In genomic region chr1:186354072-186354471, GRCm38 (mm10) we compare ENCODE assay signal across 23 mouse cellular contexts.
DNase-seq lines count a peak whose midpoint lies in the region; ATAC-seq and TF ChIP-seq lines count a peak whose summit lies in the region.
"Had no signal": no experiment of that assay in that cellular context is flagged by ENCODE, and none has a peak within 500 bp of the region (broad histone marks: within the 10 kb centered on the region; RNA-seq: fewer than 3 reads in every experiment).

No protein-coding gene starts in this region.

- H3K9ac ChIP-seq in MEL (ENCODE audit: control insufficient read depth, low read depth, low read length, poor library complexity, severe bottlenecking), result no peak overlapping the region
- H3K9ac ChIP-seq: embryonic facial prominence, embryonic 12.5 days; forebrain, embryonic 12.5 days had no signal

- H3K9me3 ChIP-seq in megakaryocyte, embryonic 14.5 days, result peaks cover 32% of the 10 kb centered on the region
- no peaks in the 10 kb centered on the region for H3K9me3 ChIP-seq in MEL (replicated peaks; ENCODE audit: insufficient read depth, low read length)
- H3K9me3 ChIP-seq: embryonic facial prominence, embryonic 10.5 days; embryonic facial prominence, embryonic 12.5 days; forebrain, embryonic 10.5 days; forebrain, embryonic 12.5 days had no signal

- H3K4me1 ChIP-seq in megakaryocyte, embryonic 14.5 days, result no peaks in the 10 kb centered on the region
- H3K4me1 ChIP-seq in MEL (ENCODE audit: control insufficient read depth in 1 of 2, insufficient read depth in 2 of 2, low read length in 2 of 2), result no peaks in the 10 kb centered on the region
- H3K4me1 ChIP-seq in embryonic fibroblast, embryonic 13.5 days (ENCODE audit: control insufficient read depth, insufficient read depth, low read length), result peaks cover 3% of the 10 kb centered on the region; the same call in 1 of the 2 replicates
- H3K4me1 ChIP-seq: embryonic facial prominence, embryonic 12.5 days; forebrain, embryonic 10.5 days; forebrain, embryonic 12.5 days had no signal

- no peak for TF ChIP-seq RAD21 in MEL (IDR thresholded peaks at IDR 0.05; ENCODE audit: low read depth, low read length)

- TF ChIP-seq CTCF in MEL (IDR thresholded peaks at IDR 0.05 in 2 of 3, conservative IDR thresholded peaks at IDR 0.05 in 1 of 3; ENCODE audit: control insufficient read depth in 1 of 3, insufficient read depth in 1 of 3, low read depth in 2 of 3, low read length in 3 of 3, poor library complexity in 1 of 3, severe bottlenecking in 1 of 3), result no peak
- TF ChIP-seq CTCF in embryonic fibroblast, embryonic 13.5 days (IDR thresholded peaks at IDR 0.05; ENCODE audit: borderline replicate concordance, insufficient read depth, low read length), result no peak

- no peaks in the 10 kb centered on the region for H3K79me2 ChIP-seq in MEL (ENCODE audit: control insufficient read depth, insufficient read depth, low read length, poor library complexity)

- TF ChIP-seq POLR2A in MEL (IDR thresholded peaks at IDR 0.05; ENCODE audit: control insufficient read depth in 1 of 2, insufficient read depth in 1 of 2, low read depth in 1 of 2, low read length in 2 of 2, poor library complexity in 1 of 2), result no peak
- 0 out of 2 replicates have a peak, but pooled peaks have one; percentile 21 for TF ChIP-seq POLR2A in embryonic fibroblast, embryonic 13.5 days (IDR thresholded peaks at IDR 0.05; ENCODE audit: low read depth, low read length)

- no peaks in the 10 kb centered on the region for H3K36me3 ChIP-seq in megakaryocyte, embryonic 14.5 days (replicated peaks; ENCODE audit: low read length)
- no peaks in the 10 kb centered on the region for H3K36me3 ChIP-seq in MEL (ENCODE audit: control insufficient read depth in 1 of 2, insufficient read depth in 2 of 2, low read length in 2 of 2)
- H3K36me3 ChIP-seq: embryonic facial prominence, embryonic 10.5 days; embryonic facial prominence, embryonic 12.5 days; forebrain, embryonic 10.5 days; forebrain, embryonic 12.5 days had no signal

- no peak for ATAC-seq in megakaryocyte, adult 5-6 weeks (ENCODE audit: poor library complexity, severe bottlenecking)
- ATAC-seq: forebrain, embryonic 14.5 days; forebrain, embryonic 16.5 days; Patski had no signal

- peak overlapping the region; percentile 53 for H3K4me3 ChIP-seq in megakaryocyte, embryonic 14.5 days (replicated peaks)
- no peak overlapping the region for H3K4me3 ChIP-seq in MEL (ENCODE audit: control insufficient read depth in 1 of 2, insufficient read depth in 1 of 2, low read depth in 2 of 2, low read length in 2 of 2)
- no peak overlapping the region for H3K4me3 ChIP-seq in embryonic fibroblast, embryonic 13.5 days (ENCODE audit: insufficient read depth, low read length)
- H3K4me3 ChIP-seq: embryonic facial prominence, embryonic 10.5 days; embryonic facial prominence, embryonic 12.5 days; erythroblast, embryonic 14.5 days; forebrain, embryonic 10.5 days; forebrain, embryonic 12.5 days had no signal

- H3K27me3 ChIP-seq in megakaryocyte, embryonic 14.5 days (replicated peaks), result no peaks in the 10 kb centered on the region
- H3K27me3 ChIP-seq in MEL (ENCODE audit: control insufficient read depth in 1 of 2, insufficient read depth in 2 of 2, low read length in 2 of 2), result no peaks in the 10 kb centered on the region
- H3K27me3 ChIP-seq: embryonic facial prominence, embryonic 12.5 days; forebrain, embryonic 12.5 days; Patski had no signal

- no peak for TF ChIP-seq EP300 in MEL (IDR thresholded peaks at IDR 0.05; ENCODE audit: low read depth in 1 of 2, low read length in 2 of 2)

- DNase-seq in MEL (ENCODE audit: low read depth, low spot score), result no peak
- no peak for DNase-seq in embryo, embryonic 11 days
- DNase-seq in spleen, adult 18-20 months, result no peak
- DNase-seq: adrenal gland, adult 2 months; adrenal gland, postnatal 10 days; adrenal gland, postnatal 25 days; cerebellum, adult 11 months; cerebellum, adult 18-20 months; cerebellum, adult 8-10 months; cerebellum, adult 9-11 months; cerebellum, postnatal 14 days; cerebellum, postnatal 36 days had no signal

- H3K27ac ChIP-seq in MEL (ENCODE audit: control insufficient read depth, low read depth, low read length), result no peak overlapping the region
- no peak overlapping the region for H3K27ac ChIP-seq in embryonic fibroblast, embryonic 13.5 days (ENCODE audit: insufficient read depth, low read length)
- H3K27ac ChIP-seq: embryonic facial prominence, embryonic 10.5 days; embryonic facial prominence, embryonic 12.5 days; forebrain, embryonic 10.5 days; forebrain, embryonic 12.5 days had no signal

TF ChIP-seq in MEL, 35 proteins besides CTCF, POLR2A, EP300 and RAD21:
- TF ChIP-seq MYC (IDR thresholded peaks at IDR 0.05; ENCODE audit: low read depth, low read length), result no peak
- TF ChIP-seq CHD2 (IDR thresholded peaks at IDR 0.05; ENCODE audit: low read length), result no peak
- TF ChIP-seq POLR2AphosphoS5 (IDR thresholded peaks at IDR 0.05; ENCODE audit: borderline replicate concordance, low read depth, low read length), result peak; percentile 72; the same call in 1 of the 2 replicates
